Mouse (Mus musculus) G1E (cell line): ENCODE results near the gene Slc44a3. TPM values are rescaled to one million over a fixed set of nuclear protein-coding genes. Genes with fewer than 3 reads are reported as not detected.

Experiments used
- ATAC-seq: 2 replicates; pipeline ENCODE4 v1.8.0; 2016; ENCODE audit warnings: mild to moderate bottlenecking; ENCODE audit not compliant: insufficient number of reproducible peaks, poor library complexity, low FRiP score, severe bottlenecking; ENCODE audit errors: extremely low read depth
- DNase-seq: peaks from one replicate; pipeline ENCODE4 v3.0.0; 2012; ENCODE audit warnings: low spot score
- H3K27me3 ChIP-seq: 2 replicates; pipeline ENCODE4 v1.6.1; 2012; ENCODE audit warnings: mild to moderate bottlenecking, low read length, inconsistent platforms; ENCODE audit not compliant: insufficient read depth
- H3K36me3 ChIP-seq: replicated peaks from 2 replicates; pipeline ENCODE3; 2012; ENCODE audit warnings: mild to moderate bottlenecking, inconsistent platforms
- H3K4me1 ChIP-seq: 2 replicates; pipeline ENCODE4 v1.6.1; 2012; ENCODE audit warnings: low read depth, low read length, inconsistent platforms, mixed read lengths; ENCODE audit not compliant: insufficient read depth
- H3K4me3 ChIP-seq: 2 replicates; pipeline ENCODE4 v1.5.1; 2012; ENCODE audit warnings: low read depth, mild to moderate bottlenecking, inconsistent platforms, low read length, moderate library complexity, mixed read lengths
- H3K9me3 ChIP-seq: replicated peaks from 2 replicates; pipeline ENCODE4 v1.6.1; 2012; ENCODE audit warnings: inconsistent platforms
- CTCF ChIP-seq: IDR thresholded peaks from 2 replicates; pipeline ENCODE4 v1.5.1; 2012; ENCODE audit warnings: low read depth, low read length, inconsistent platforms, mixed read lengths
- GATA1 ChIP-seq: IDR thresholded peaks from 2 replicates; pipeline ENCODE4 v1.6.1; 2012; ENCODE audit warnings: borderline replicate concordance, low read length, inconsistent platforms, mixed read lengths
- GATA2 ChIP-seq: IDR thresholded peaks from 2 replicates; pipeline ENCODE4 v1.6.1; 2012; ENCODE audit warnings: low read depth, low read length, inconsistent platforms, borderline replicate concordance
- POLR2AphosphoS5 ChIP-seq: IDR thresholded peaks from 2 replicates; pipeline ENCODE4 v1.6.1; 2012; ENCODE audit warnings: low read depth, low read length, inconsistent platforms; ENCODE audit not compliant: insufficient replicate concordance
- TAL1 ChIP-seq: conservative IDR thresholded peaks from 2 replicates; pipeline ENCODE4 v1.6.1; 2012; ENCODE audit warnings: low read depth, low read length, inconsistent platforms, mixed read lengths
- polyA plus RNA-seq: library from polyadenylated mRNA; stranded (reverse); fragments of >175 nt; gene quantifications from 2 replicates; pipeline ENCODE4 v1.2.3, GENCODE M21; 2012
- total RNA-seq, 2 experiments: library from RNA; stranded (forward) in 1 of 2; stranded (reverse) in 1 of 2; fragments of 200-1000 nt in 1 of 2; fragments of >200 nt in 1 of 2; fragmentation: Nextera tagmentation in 1 of 2; gene quantifications; 2 replicates each; pipeline ENCODE4 v1.2.3; 2014 to 2017

Gene Slc44a3
- total and polyA plus RNA-seq, 3 experiments = 0.33 TPM; not detected in 2

GRCm38 (mm10) chr3:121439623-121440161, 92.5 kb downstream of the Slc44a3 start:
- ATAC-seq = no peak
- peaks cover 16% of the 10 kb centered on the region for H3K4me1 ChIP-seq

GRCm38 (mm10) chr3:121437996-121438395, 94.2 kb downstream of the Slc44a3 start:
- H3K9me3 ChIP-seq = no peaks in the 10 kb centered on the region
- TF ChIP-seq GATA2 = no peak
- TF ChIP-seq GATA1 = no peak
- TF ChIP-seq POLR2AphosphoS5 = no peak
- no peak for TF ChIP-seq CTCF
- TF ChIP-seq TAL1 = no peak
- 0 out of 2 replicates have a peak, but pooled peaks cover under 1% of the 10 kb centered on the region for H3K4me1 ChIP-seq
- ATAC-seq (no peak), DNase-seq (no peak)
- no peak overlapping the region for H3K4me3 ChIP-seq
- peaks cover 24% of the 10 kb centered on the region for H3K27me3 ChIP-seq
- H3K36me3 ChIP-seq = no peaks in the 10 kb centered on the region

More at GRCm38 (mm10) chr3:121439623-121440161, 92.5 kb downstream of the Slc44a3 start:
- no peak for DNase-seq
- no peak for TF ChIP-seq TAL1
- no peak for TF ChIP-seq GATA1
- no peak for TF ChIP-seq GATA2
- H3K9me3 ChIP-seq = no peaks in the 10 kb centered on the region
- H3K27me3 ChIP-seq = peaks cover 23% of the 10 kb centered on the region
- H3K4me3 ChIP-seq = no peak overlapping the region
- H3K36me3 ChIP-seq = no peaks in the 10 kb centered on the region

GRCm38 (mm10) chr3:121437070-121437469, 95.1 kb downstream of the Slc44a3 start:
- DNase-seq (no peak), ATAC-seq (no peak)
- H3K27me3 ChIP-seq = peaks cover 24% of the 10 kb centered on the region
- TF ChIP-seq TAL1 = no peak
- no peak for TF ChIP-seq POLR2AphosphoS5
- TF ChIP-seq CTCF = no peak
- no peak for TF ChIP-seq GATA2
- TF ChIP-seq GATA1 = no peak
- H3K4me3 ChIP-seq = no peak overlapping the region
- no peaks in the 10 kb centered on the region for H3K9me3 ChIP-seq
- no peaks in the 10 kb centered on the region for H3K4me1 ChIP-seq
- H3K36me3 ChIP-seq = no peaks in the 10 kb centered on the region

GRCm38 (mm10) chr3:121435296-121435695, 96.9 kb downstream of the Slc44a3 start:
- no peaks in the 10 kb centered on the region for H3K4me1 ChIP-seq
- ATAC-seq (no peak), DNase-seq (no peak)
- peaks cover 22% of the 10 kb centered on the region for H3K27me3 ChIP-seq
- H3K36me3 ChIP-seq = no peaks in the 10 kb centered on the region
- H3K9me3 ChIP-seq = no peaks in the 10 kb centered on the region
- TF ChIP-seq CTCF (no peak), GATA2 (no peak), TAL1 (no peak), GATA1 (no peak), POLR2AphosphoS5 (no peak)
- H3K4me3 ChIP-seq = no peak overlapping the region

- no peaks in the 10 kb centered on the region for H3K4me1 ChIP-seq
- H3K9me3 ChIP-seq = no peaks in the 10 kb centered on the region
- peaks cover 14% of the 10 kb centered on the region for H3K27me3 ChIP-seq
- no peak overlapping the region for H3K4me3 ChIP-seq
- ATAC-seq (no peak), DNase-seq (no peak)
- TF ChIP-seq POLR2AphosphoS5 (no peak), TAL1 (no peak), GATA1 (no peak), CTCF (no peak), GATA2 (no peak)
- no peaks in the 10 kb centered on the region for H3K36me3 ChIP-seq
Observed at GRCm38 (mm10) chr3:121433968-121434533, 98.2 kb downstream of the Slc44a3 start.

GRCm38 (mm10) chr3:121433359-121433758, 98.8 kb downstream of the Slc44a3 start:
- TF ChIP-seq TAL1 = no peak
- TF ChIP-seq CTCF = no peak
- TF ChIP-seq POLR2AphosphoS5 = no peak
- no peak for TF ChIP-seq GATA2
- no peak for TF ChIP-seq GATA1
- no peak for ATAC-seq
- no peaks in the 10 kb centered on the region for H3K4me1 ChIP-seq

More at GRCm38 (mm10) chr3:121433359-121433758, 98.8 kb downstream of the Slc44a3 start:
- no peak overlapping the region for H3K4me3 ChIP-seq
- peaks cover 12% of the 10 kb centered on the region for H3K27me3 ChIP-seq
- DNase-seq = no peak
- H3K9me3 ChIP-seq = no peaks in the 10 kb centered on the region
- H3K36me3 ChIP-seq = no peaks in the 10 kb centered on the region
